Mouse (Mus musculus) forebrain, postnatal 0 days (tissue): ENCODE data around the gene Gimap8. TPM values are rescaled to one million over a fixed set of nuclear protein-coding genes. Genes with fewer than 3 reads are reported as not detected.

Experiments
- ATAC-seq: fragments of 200-750 bp; cut with Nextera tagmentation; 2 replicates; pipeline ENCODE4 v1.8.0; 2017; ENCODE audit warnings: mild to moderate bottlenecking, moderate library complexity
- DNase-seq: peaks from one replicate; pipeline ENCODE4 v3.0.0-alpha.2; 2015
- H3K27ac ChIP-seq: fragments of 300-500 bp; sonication (generic); 2 replicates; pipeline ENCODE4 v1.5.1; 2014; ENCODE audit warnings: low read depth, mild to moderate bottlenecking, antibody characterized with exemption, low read length, moderate library complexity, mixed read lengths
- H3K27me3 ChIP-seq: fragments of 300-500 bp; sonication (generic); 2 replicates; pipeline ENCODE4 v1.6.1; 2014; ENCODE audit warnings: mild to moderate bottlenecking, low read length, mixed read lengths; ENCODE audit not compliant: insufficient read depth
- H3K36me3 ChIP-seq: fragments of 300-500 bp; sonication (generic); 2 replicates; pipeline ENCODE4 v1.6.1; 2014; ENCODE audit warnings: mild to moderate bottlenecking, moderate library complexity; ENCODE audit not compliant: insufficient read depth
- H3K4me1 ChIP-seq: fragments of 300-500 bp; sonication (generic); 2 replicates; pipeline ENCODE4 v1.6.1; 2014; ENCODE audit warnings: antibody characterized with exemption; ENCODE audit not compliant: insufficient read depth
- H3K4me2 ChIP-seq: fragments of 300-500 bp; sonication (generic); 2 replicates; pipeline ENCODE4 v1.6.1; 2014; ENCODE audit warnings: low read depth, mild to moderate bottlenecking, moderate library complexity
- H3K4me3 ChIP-seq: fragments of 300-500 bp; sonication (generic); 2 replicates; pipeline ENCODE4 v1.5.1; 2014; ENCODE audit warnings: low read depth, low read length, mixed read lengths
- H3K9ac ChIP-seq: fragments of 300-500 bp; sonication (generic); 2 replicates; pipeline ENCODE4 v1.6.1; 2014; ENCODE audit warnings: mild to moderate bottlenecking
- H3K9me3 ChIP-seq: fragments of 300-500 bp; sonication (generic); 2 replicates; pipeline ENCODE4 v1.6.1; 2016; ENCODE audit warnings: low read length
- CTCF ChIP-seq: sonication (generic); IDR thresholded peaks from 2 replicates; pipeline ENCODE4 v1.5.1; 2016; ENCODE audit warnings: antibody characterized with exemption, control low read depth, low read depth
- WGBS: fragments of 180-500 bp; shearing (Covaris S2); extraction: QIAGEN DNeasy Blood & Tissue Kit; methylation state at CpG from one replicate; pipeline ENCODE4 v1.1.7; 2014; 5-methylcytosine and 5-hydroxymethylcytosine counted together
- polyA plus RNA-seq: library from polyadenylated mRNA; unstranded; fragments of >200 nt; fragmentation: Nextera tagmentation; extraction: Ambion mirVana; gene quantifications from 2 replicates; pipeline ENCODE4 v1.2.1, GENCODE M21; 2015
- total RNA-seq: library from RNA; depleted of rRNA; stranded (reverse); fragments of >200 nt; gene quantifications from 2 replicates; pipeline ENCODE4 v1.2.3, GENCODE M21; 2014

The Gimap8 gene
- total and polyA plus RNA-seq, 2 experiments from 2014 or later, result 0.46 to 2.2 TPM

- WGBS, result 54% methylated on average over 2 of the region's 2 CpGs
- H3K27me3 ChIP-seq, result no peaks in the 10 kb centered on the region
- TF ChIP-seq CTCF, result no peak
- H3K36me3 ChIP-seq, result no peaks in the 10 kb centered on the region
- H3K9me3 ChIP-seq, result no peaks in the 10 kb centered on the region
- H3K4me2 ChIP-seq, result no peak overlapping the region
- no peak overlapping the region for H3K4me3 ChIP-seq
- no peak overlapping the region for H3K9ac ChIP-seq
- no peak for ATAC-seq
- H3K4me1 ChIP-seq, result no peaks in the 10 kb centered on the region
- DNase-seq, result no peak
- no peak overlapping the region for H3K27ac ChIP-seq
These were observed 22.5 kb downstream of the Gimap8 start for GRCm38 (mm10) chr6:48669446-48669969.

GRCm38 (mm10) chr6:48674291-48675058 lies 27.4 kb downstream of the Gimap8 start:
- ATAC-seq (no peak), DNase-seq (no peak)
- Histone ChIP-seq H3K4me1 (no peaks in the 10 kb centered on the region), H3K9ac (no peak overlapping the region), H3K9me3 (no peaks in the 10 kb centered on the region), H3K27ac (no peak overlapping the region), H3K4me3 (no peak overlapping the region), H3K27me3 (no peaks in the 10 kb centered on the region), H3K36me3 (no peaks in the 10 kb centered on the region), H3K4me2 (no peak overlapping the region)
- WGBS, result 94% methylated on average over 9 of the region's 9 CpGs
- no peak for TF ChIP-seq CTCF

GRCm38 (mm10) chr6:48675400-48675930 lies 28.4 kb downstream of the Gimap8 start:
- no peak for TF ChIP-seq CTCF
- H3K4me2 ChIP-seq, result peak overlapping the region; percentile 6; the same call in 1 of the 2 replicates
- H3K36me3 ChIP-seq, result no peaks in the 10 kb centered on the region
- no peak overlapping the region for H3K9ac ChIP-seq
- no peaks in the 10 kb centered on the region for H3K27me3 ChIP-seq
- H3K4me3 ChIP-seq, result no peak overlapping the region
- DNase-seq (no peak), ATAC-seq (no peak)
- no peaks in the 10 kb centered on the region for H3K9me3 ChIP-seq
- H3K4me1 ChIP-seq, result no peaks in the 10 kb centered on the region
- H3K27ac ChIP-seq, result no peak overlapping the region
- 44% methylated on average over 10 of the region's 10 CpGs for WGBS

GRCm38 (mm10) chr6:48675931-48676859 lies 29.2 kb downstream of the Gimap8 start, which contains the start of gene Gimap9:
Gene Gimap9, plus strand, starts transcription at chr6:48676129.
- DNase-seq (no peak), ATAC-seq (no peak)
- Histone ChIP-seq H3K27ac (no peak within 1 kb of the TSS), H3K36me3 (no peaks in the 10 kb centered on the region), H3K4me2 (peak within 1 kb of the TSS; percentile 6), H3K4me3 (no peak within 1 kb of the TSS), H3K9me3 (no peaks in the 10 kb centered on the region), H3K4me1 (no peaks in the 10 kb centered on the region), H3K9ac (no peak within 1 kb of the TSS), H3K27me3 (no peaks in the 10 kb centered on the region)
- TF ChIP-seq CTCF, result no peak
- WGBS, result 25% methylated on average over 13 of the region's 13 CpGs

GRCm38 (mm10) chr6:48676860-48677415 lies 29.9 kb downstream of the Gimap8 start:
- WGBS, result 74% methylated on average over 5 of the region's 5 CpGs

GRCm38 (mm10) chr6:48677492-48678345 lies 30.7 kb downstream of the Gimap8 start:
- WGBS, result 92% methylated on average over 17 of the region's 17 CpGs
- H3K9me3 ChIP-seq, result no peaks in the 10 kb centered on the region
- no peaks in the 10 kb centered on the region for H3K36me3 ChIP-seq
- no peak overlapping the region for H3K9ac ChIP-seq
- no peak overlapping the region for H3K27ac ChIP-seq
- H3K4me2 ChIP-seq, result no peak overlapping the region
- H3K4me1 ChIP-seq, result no peaks in the 10 kb centered on the region
- H3K27me3 ChIP-seq, result no peaks in the 10 kb centered on the region
- ATAC-seq, result no peak
- no peak overlapping the region for H3K4me3 ChIP-seq
- DNase-seq, result no peak
- no peak for TF ChIP-seq CTCF

More at GRCm38 (mm10) chr6:48676860-48677415, 29.9 kb downstream of the Gimap8 start:
- no peak overlapping the region for H3K9ac ChIP-seq
- H3K4me2 ChIP-seq, result no peak overlapping the region
- no peaks in the 10 kb centered on the region for H3K36me3 ChIP-seq
- H3K4me3 ChIP-seq, result no peak overlapping the region
- H3K9me3 ChIP-seq, result no peaks in the 10 kb centered on the region
- ATAC-seq (no peak), DNase-seq (no peak)
- H3K27me3 ChIP-seq, result no peaks in the 10 kb centered on the region
- TF ChIP-seq CTCF, result no peak
- no peak overlapping the region for H3K27ac ChIP-seq
- no peaks in the 10 kb centered on the region for H3K4me1 ChIP-seq
